Mouse (Mus musculus) lung, embryonic 14.5 days (tissue): ENCODE results near the gene Cisd3. TPM values are rescaled to one million over a fixed set of nuclear protein-coding genes. Genes with fewer than 3 reads are reported as not detected.
"Not testable (repeated sequence)": the region's sequence is repeated elsewhere in the genome, so short reads cannot be mapped to it uniquely, and the experiment has no call there.

Experiments used
- ATAC-seq: fragments of 200-750 bp; cut with Nextera tagmentation; 2 replicates; pipeline ENCODE4 v1.8.0; 2017; ENCODE audit warnings: mild to moderate bottlenecking, moderate TSS enrichment, moderate library complexity; ENCODE audit not compliant: insufficient read depth
- DNase-seq: peaks from one replicate; pipeline ENCODE4 v3.0.0-alpha.2; 2015
- H3K27ac ChIP-seq: fragments of 300-500 bp; sonication (generic); 2 replicates; pipeline ENCODE4 v1.5.1; 2014; ENCODE audit warnings: low read depth, mild to moderate bottlenecking, moderate library complexity
- H3K27me3 ChIP-seq: fragments of 300-500 bp; sonication (generic); 2 replicates; pipeline ENCODE4 v1.6.1; 2014; ENCODE audit warnings: low read length, control low read depth; ENCODE audit not compliant: insufficient read depth
- H3K36me3 ChIP-seq: fragments of 300-500 bp; sonication (generic); 2 replicates; pipeline ENCODE4 v1.6.1; 2014; ENCODE audit warnings: control low read depth; ENCODE audit not compliant: insufficient read depth
- H3K4me1 ChIP-seq: fragments of 300-500 bp; sonication (generic); 2 replicates; pipeline ENCODE4 v1.6.1; 2014; ENCODE audit warnings: antibody characterized with exemption, control low read depth; ENCODE audit not compliant: insufficient read depth
- H3K4me2 ChIP-seq: fragments of 300-500 bp; sonication (generic); 2 replicates; pipeline ENCODE4 v1.6.1; 2014; ENCODE audit warnings: mild to moderate bottlenecking
- H3K4me3 ChIP-seq: fragments of 300-500 bp; sonication (generic); 2 replicates; pipeline ENCODE4 v1.5.1; 2014; ENCODE audit warnings: low read depth, low read length
- H3K9ac ChIP-seq: fragments of 300-500 bp; sonication (generic); 2 replicates; pipeline ENCODE4 v1.6.1; 2014
- H3K9me3 ChIP-seq: fragments of 300-500 bp; sonication (generic); 2 replicates; pipeline ENCODE4 v1.6.1; 2016; ENCODE audit warnings: low read depth, low read length, control low read depth
- CTCF ChIP-seq: IDR thresholded peaks from 2 replicates; pipeline ENCODE4 v1.5.1; 2016; ENCODE audit warnings: antibody characterized with exemption, low read depth
- WGBS: fragments of 180-500 bp; shearing (Covaris S2); extraction: QIAGEN DNeasy Blood & Tissue Kit; methylation state at CpG from one replicate; pipeline ENCODE4 v1.1.7; 2014; 5-methylcytosine and 5-hydroxymethylcytosine counted together
- polyA plus RNA-seq: library from polyadenylated mRNA; unstranded; fragments of >200 nt; fragmentation: Nextera tagmentation; extraction: Ambion mirVana; gene quantifications from 2 replicates; pipeline ENCODE4 v1.2.1, GENCODE M21; 2014

Cisd3 gene
- polyA plus RNA-seq, 1 experiment from 2014 or later, result 27.1 TPM

DNA sequence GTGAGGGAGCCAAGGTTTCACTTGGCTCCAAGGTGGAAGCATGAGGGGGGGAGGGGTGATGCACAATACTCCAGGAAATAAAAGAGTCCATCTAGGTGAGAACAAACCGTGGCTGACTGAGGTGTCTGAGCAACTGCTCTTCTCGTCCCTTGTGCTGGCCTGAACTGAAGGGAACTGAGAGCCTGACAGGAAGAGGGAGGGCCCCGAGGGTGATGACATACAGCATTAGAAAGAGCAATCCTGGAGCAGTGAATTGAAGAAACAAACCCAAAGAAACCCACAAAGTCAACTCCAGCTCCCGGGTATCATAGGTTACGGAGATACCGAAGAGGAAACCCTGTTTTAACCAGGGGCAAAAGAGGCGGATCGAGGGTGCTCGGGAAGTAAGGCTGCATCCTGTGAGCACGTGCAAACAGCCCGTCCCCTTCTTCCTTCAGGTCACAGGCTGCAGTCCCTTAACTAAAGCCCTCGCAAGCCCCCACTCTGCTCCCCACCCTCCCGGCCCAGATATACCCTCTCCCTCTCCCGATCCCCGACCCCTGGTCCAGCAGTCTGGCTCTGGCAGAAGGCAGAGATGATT, 32.7 kb downstream of the Cisd3 start:
- no peak for DNase-seq
- WGBS, result 74% methylated on average over 15 of the region's 15 CpGs
- Histone ChIP-seq H3K4me1 (no peaks in the 10 kb centered on the region), H3K36me3 (peaks cover 84% of the 10 kb centered on the region), H3K27me3 (no peaks in the 10 kb centered on the region), H3K9me3 (no peaks in the 10 kb centered on the region), H3K9ac (no peak overlapping the region), H3K27ac (no peak overlapping the region), H3K4me3 (no peak overlapping the region), H3K4me2 (no peak overlapping the region)
- no peak for ATAC-seq
- no peak for TF ChIP-seq CTCF

DNA sequence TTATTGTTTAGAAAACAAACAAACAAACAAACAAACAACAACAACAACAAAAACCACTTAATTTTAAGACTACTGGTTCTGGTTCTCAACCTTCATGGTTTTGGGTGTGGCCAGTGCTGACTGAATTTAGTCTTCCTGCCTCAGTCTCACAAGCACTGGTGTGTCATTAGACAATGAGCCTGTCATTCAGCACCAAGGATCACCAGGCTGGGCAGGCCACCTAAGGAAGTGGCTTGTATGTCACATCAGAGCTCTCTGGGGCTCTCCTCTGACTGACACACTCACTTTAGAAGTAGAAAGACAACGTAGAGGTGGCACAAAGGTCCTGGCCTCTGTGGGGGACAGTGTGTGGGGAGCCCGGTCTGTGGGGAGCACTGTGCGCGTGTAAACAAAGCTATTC, 33.4 kb downstream of the Cisd3 start:
- H3K9ac ChIP-seq, result no peak overlapping the region
- 83% methylated on average over 4 of the region's 4 CpGs for whole genome bisulfite sequencing
- H3K27ac ChIP-seq, result no peak overlapping the region
- no peaks in the 10 kb centered on the region for H3K27me3 ChIP-seq
- H3K4me2 ChIP-seq, result no peak overlapping the region
- no peaks in the 10 kb centered on the region for H3K4me1 ChIP-seq
- H3K4me3 ChIP-seq, result no peak overlapping the region
- ATAC-seq, result no peak
- TF ChIP-seq CTCF, result no peak
- no peaks in the 10 kb centered on the region for H3K9me3 ChIP-seq
- peaks cover 84% of the 10 kb centered on the region for H3K36me3 ChIP-seq
- DNase-seq, result no peak

DNA sequence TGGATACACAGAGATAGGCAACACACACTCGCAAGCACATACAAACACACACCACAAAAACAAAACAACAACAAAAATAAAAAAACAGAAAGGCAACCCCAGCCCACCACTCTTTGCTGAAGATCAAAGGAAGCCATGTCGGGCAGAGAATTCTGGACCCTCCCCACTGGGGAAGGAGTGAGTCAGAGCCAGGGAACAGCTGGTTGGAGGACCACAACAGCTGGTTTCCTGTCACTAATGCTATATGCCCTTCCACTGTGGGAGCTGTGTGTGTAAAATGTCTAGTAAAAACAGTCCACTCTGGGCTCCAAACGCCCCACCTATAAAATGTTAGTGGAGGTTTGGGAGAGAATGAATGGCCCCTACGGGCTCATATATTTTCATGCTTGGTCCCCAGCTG, 35.7 kb downstream of the Cisd3 start:
- Histone ChIP-seq H3K4me2 (no peak overlapping the region), H3K36me3 (peaks cover 94% of the 10 kb centered on the region), H3K9me3 (no peaks in the 10 kb centered on the region), H3K4me1 (no peaks in the 10 kb centered on the region), H3K9ac (no peak overlapping the region), H3K4me3 (no peak overlapping the region), H3K27me3 (no peaks in the 10 kb centered on the region), H3K27ac (no peak overlapping the region)
- ATAC-seq, result no peak
- TF ChIP-seq CTCF, result no peak
- WGBS, result 86% methylated on average over 4 of the region's 4 CpGs
- no peak for DNase-seq

- H3K4me1 ChIP-seq, result no peaks in the 10 kb centered on the region
- H3K27me3 ChIP-seq, result no peaks in the 10 kb centered on the region
- H3K27ac ChIP-seq, result no peak overlapping the region
- TF ChIP-seq CTCF, result no peak
- 76% methylated on average over 7 of the region's 7 CpGs for WGBS
- no peak overlapping the region for H3K4me2 ChIP-seq
- DNase-seq (peak; percentile 45), ATAC-seq (no peak)
- H3K36me3 ChIP-seq, result peaks cover 92% of the 10 kb centered on the region
- no peak overlapping the region for H3K9ac ChIP-seq
- no peak overlapping the region for H3K4me3 ChIP-seq
- no peaks in the 10 kb centered on the region for H3K9me3 ChIP-seq
Observed at GRCm38 (mm10) chr11:97723709-97724108, 38.1 kb downstream of the Cisd3 start.

DNA sequence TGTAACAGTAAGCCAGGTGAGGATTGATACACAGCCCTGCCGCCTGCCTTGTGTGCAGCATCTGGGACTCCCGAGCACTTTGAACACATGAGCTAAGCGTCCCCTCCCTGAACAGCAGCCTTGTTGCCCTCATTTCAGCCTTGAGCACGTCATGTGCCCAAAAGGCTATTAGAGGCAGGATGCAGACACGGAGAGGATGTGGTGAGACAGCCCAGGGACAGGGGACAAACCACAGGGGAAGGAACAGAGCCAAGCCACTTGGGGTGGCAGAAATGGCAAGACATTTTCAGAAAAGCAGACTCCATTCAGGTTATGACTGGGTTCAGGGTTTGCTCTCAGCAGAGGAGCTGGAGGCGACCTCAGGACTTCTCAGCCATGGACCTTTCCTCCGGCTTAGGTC, 42.7 kb downstream of the Cisd3 start:
- no peak overlapping the region for H3K9ac ChIP-seq
- TF ChIP-seq CTCF, result no peak
- H3K36me3 ChIP-seq, result peaks cover 81% of the 10 kb centered on the region
- no peaks in the 10 kb centered on the region for H3K9me3 ChIP-seq
- H3K4me1 ChIP-seq, result no peaks in the 10 kb centered on the region
- H3K4me2 ChIP-seq, result no peak overlapping the region
- WGBS, result 78% methylated on average over 7 of the region's 7 CpGs
- no peak for ATAC-seq
- H3K27ac ChIP-seq, result no peak overlapping the region
- no peaks in the 10 kb centered on the region for H3K27me3 ChIP-seq
- no peak overlapping the region for H3K4me3 ChIP-seq
- DNase-seq, result no peak

DNA sequence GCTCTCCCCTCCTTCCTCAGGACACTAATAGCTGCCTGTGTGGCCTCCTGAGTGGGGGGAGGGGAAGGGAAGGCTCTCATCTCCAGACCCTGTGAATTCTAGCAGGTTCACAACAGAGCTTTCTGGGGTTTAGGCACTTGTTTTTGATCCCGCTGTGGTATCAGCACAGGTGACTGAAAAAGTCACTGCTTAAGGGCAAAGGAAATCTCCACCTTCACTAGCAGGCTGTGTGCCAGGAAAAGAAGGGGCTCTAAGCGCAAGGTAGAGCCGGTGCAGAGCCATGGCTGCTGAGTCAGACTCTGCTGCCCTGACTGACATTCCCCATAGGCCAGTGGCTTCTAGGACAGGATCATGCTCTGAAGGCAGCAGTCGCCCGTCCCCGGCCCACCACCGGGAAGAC, 43.1 kb downstream of the Cisd3 start:
- no peaks in the 10 kb centered on the region for H3K9me3 ChIP-seq
- no peak for DNase-seq
- ATAC-seq, result no peak
- WGBS, result 77% methylated on average over 7 of the region's 7 CpGs
- H3K4me2 ChIP-seq, result no peak overlapping the region
- peaks cover 77% of the 10 kb centered on the region for H3K36me3 ChIP-seq
- no peak for TF ChIP-seq CTCF
- no peaks in the 10 kb centered on the region for H3K27me3 ChIP-seq
- no peak overlapping the region for H3K9ac ChIP-seq
- no peak overlapping the region for H3K27ac ChIP-seq
- no peak overlapping the region for H3K4me3 ChIP-seq
- no peaks in the 10 kb centered on the region for H3K4me1 ChIP-seq

- DNase-seq (peak; percentile 23), ATAC-seq (no peak)
- Histone ChIP-seq H3K4me1 (no peaks in the 10 kb centered on the region), H3K9me3 (no peaks in the 10 kb centered on the region), H3K4me2 (no peak overlapping the region), H3K4me3 (no peak overlapping the region), H3K27ac (no peak overlapping the region), H3K27me3 (no peaks in the 10 kb centered on the region), H3K9ac (no peak overlapping the region), H3K36me3 (peaks cover 35% of the 10 kb centered on the region; the same call in 1 of the 2 replicates)
- TF ChIP-seq CTCF, result no peak
- 32% methylated on average over 10 of the region's 10 CpGs for WGBS
Observed at GRCm38 (mm10) chr11:97733689-97734088, 48.1 kb downstream of the Cisd3 start.

DNA sequence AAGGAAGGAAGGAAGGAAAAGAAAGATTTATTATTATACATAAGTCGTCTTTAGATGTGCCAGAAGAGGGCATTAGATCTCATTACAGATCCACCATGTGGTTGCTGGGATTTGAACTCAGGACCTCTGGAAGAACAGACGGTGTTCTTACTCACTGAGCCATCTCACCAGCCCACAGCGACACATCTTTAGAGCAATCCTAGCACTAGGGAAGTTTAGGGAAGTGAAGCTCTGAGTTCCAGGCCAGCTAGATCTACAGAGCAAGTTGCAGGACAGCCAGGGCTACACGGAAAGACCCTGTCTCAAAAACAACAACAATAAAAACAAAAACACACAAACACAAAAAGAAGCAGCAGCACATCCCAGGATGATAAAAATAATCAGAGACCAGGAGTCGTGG, 49.2 kb downstream of the Cisd3 start:
- not testable (repeated sequence) for H3K4me2 ChIP-seq, H3K9me3 ChIP-seq, ATAC-seq, H3K4me3 ChIP-seq, H3K4me1 ChIP-seq, DNase-seq, H3K27ac ChIP-seq, H3K27me3 ChIP-seq, H3K9ac ChIP-seq
- peaks cover 25% of the 10 kb centered on the region; the same call in 1 of the 2 replicates for H3K36me3 ChIP-seq
- 87% methylated on average over 5 of the region's 5 CpGs for WGBS
